Mouse (Mus musculus): ENCODE data around the gene Mfap2.
A peak's percentile ranks its signal among the peaks of the same experiment; 100 is the strongest.

Gene Mfap2

DNA sequence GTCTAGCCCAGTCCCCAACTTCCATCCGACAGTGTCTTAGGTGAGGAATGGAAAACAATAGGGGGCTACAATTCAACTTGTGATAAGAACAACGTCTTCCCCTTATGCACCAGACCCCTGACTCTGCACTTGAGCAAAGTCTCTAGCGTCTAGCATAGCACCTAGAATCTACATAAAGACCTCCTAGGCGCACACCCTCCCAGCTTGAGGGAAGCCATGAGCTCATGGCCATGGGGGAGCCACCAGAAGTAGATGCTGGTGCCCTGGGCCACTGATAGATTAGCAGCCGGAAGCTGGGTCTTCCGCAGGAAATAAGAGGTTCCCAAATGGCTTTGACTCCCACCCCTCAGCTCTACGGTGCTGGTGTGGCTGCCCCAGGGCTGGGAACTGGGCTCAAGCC lies 22.7 kb upstream of the Mfap2 start:
- DNase-seq (ENCODE audit: low read depth, low spot score): no peak

DNA sequence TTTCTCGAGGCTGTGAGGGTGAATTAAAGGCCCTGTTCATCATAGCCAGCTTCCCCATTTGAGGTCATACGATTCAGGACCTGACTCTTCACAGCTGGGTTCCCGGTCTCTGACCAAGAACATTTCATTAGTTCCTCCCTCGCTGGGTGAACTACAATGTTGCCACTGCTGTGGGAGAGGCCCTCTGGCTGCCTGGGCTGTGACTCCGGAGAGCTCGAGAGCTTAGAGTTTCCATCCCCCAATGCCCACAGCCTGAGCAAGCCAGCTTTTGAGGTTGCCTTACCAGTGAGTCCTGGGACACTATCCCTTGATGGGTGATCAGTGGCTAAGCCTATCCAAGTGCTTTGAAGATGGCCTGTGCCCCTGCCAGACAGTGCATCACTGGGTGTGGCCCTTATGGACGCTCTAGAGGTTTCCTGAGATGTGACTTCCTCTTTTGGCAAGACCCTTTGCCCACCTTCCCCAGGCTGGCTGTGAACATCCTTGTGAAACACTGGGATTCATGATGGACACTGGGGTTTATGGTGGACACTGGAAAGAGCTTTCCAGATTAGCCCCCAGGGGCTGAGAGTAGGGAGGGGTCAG lies 21.4 kb upstream of the Mfap2 start:
- DNase-seq (ENCODE audit: low read depth, low spot score): no peak

DNA sequence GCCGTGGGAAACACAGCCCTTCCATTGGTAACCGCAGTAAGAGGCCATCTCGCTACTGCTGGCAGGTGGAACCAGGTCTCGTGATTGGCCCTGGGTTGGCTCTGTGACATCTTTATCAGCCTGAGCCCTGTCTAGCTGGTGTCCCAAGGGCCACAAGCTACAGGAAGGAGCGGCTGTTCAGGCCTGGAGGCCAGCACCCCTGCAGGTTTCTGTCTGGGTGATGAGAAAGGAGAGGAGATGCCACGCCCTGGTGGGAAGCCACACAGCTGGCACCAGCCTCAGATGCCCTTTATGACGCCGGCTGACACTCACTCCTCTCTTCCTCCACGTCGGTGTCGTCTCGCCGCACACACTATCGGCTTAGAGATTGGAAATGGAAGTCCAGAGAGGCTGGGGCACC lies 20.8 kb upstream of the Mfap2 start:
- no peak for DNase-seq (ENCODE audit: low read depth, low spot score)

DNA sequence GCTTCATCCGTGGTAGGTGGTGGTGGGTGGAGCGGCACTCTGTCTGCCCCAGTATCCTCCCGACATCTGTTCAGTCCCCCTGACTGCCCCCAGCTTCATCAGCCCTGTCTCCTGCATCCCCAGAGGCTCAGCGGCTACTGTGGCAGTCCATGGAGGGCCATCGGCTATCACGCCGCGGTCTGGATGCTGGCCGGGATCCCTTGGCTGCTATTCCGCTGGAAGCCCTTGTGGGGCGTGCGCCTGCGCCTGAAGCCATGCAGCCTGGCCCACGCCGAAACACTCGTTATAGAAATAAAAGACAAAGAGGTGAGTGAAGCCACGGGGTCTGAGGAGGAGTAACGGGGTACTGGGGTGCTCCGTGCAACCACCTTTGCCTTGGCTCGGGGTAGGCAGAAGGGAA lies 18.0 kb upstream of the Mfap2 start:
- DNase-seq (ENCODE audit: low read depth, low spot score): no peak

DNA sequence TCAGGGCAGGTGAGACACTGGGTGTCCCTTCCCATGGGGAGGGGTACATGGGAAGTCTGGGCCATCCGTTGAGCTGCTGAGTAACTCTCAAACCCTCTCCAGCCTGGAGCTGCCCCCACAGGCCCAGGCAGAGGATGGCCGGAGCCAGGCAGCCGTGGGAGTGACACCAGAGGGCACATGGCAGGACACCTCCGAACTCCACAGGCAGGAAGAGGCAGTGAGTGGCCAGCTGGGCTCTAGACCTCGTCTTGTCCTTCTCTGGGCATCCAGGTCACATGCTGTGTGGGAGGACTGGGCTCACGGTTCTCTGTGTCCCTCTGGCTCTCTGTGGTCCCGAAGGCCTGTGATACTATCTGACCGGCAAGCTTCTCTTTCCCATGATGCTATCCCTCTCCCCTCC lies 16.4 kb upstream of the Mfap2 start:
- DNase-seq (ENCODE audit: low read depth, low spot score): no peak

DNA sequence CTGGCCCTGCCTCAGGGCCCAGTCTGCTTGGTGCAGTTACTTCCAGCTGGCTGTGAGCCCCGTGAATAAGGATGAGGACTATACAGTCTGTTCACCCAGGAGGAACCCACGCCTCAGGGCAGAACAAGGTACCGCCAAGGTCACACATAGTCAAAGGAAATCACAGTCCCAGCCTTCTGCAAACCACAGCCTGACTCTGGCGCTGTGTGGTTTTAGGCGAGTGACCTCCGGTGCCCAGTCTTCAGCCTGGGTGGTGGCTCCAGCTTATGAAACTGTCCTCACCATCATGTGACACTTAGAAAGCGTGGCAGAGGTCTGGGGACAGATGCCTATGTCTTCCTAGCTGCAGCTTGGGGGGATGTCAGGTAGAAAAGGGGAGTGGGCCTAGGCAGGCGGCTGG lies 14.4 kb upstream of the Mfap2 start:
- DNase-seq (ENCODE audit: low read depth, low spot score): no peak

DNA sequence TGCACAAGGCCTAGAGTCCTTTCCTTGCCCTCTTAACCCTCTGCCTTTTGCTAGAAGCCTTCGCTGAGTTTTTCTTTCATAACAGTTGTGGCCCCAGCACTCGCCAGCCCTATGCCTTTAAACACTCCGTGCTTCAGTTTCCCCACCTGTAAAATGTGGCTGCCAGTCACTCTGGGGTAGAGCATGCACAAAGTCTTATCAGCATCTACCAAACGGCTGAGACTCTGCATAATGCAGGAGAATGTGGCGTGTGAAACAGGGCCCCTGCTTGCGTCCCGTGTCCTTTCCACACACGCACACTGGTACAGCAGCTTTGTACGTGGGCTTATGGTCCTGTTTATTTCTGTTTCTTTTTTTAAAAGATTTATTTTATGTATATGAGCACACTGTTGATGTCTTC lies 13.4 kb upstream of the Mfap2 start:
- no peak for DNase-seq (ENCODE audit: low read depth, low spot score)

DNA sequence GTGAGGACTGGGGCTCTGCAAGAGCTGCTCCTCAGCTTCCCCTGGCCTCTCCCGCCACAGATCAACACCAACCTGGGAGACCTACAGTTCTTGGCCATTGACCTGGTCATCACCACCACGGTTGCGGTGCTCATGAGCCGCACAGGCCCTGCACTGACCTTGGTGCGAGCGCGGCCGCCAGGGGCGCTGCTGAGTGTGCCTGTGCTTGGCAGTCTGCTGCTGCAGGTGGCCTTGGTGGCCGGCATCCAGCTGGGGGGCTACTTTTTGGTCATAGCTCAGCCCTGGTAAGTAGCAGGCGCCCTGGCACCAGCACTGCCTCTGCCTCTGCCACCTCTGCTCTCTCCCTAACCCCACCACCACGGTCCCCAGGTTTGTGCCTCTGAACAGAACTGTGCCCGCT lies 4.2 kb upstream of the Mfap2 start:
- DNase-seq (ENCODE audit: low read depth, low spot score): no peak

DNA sequence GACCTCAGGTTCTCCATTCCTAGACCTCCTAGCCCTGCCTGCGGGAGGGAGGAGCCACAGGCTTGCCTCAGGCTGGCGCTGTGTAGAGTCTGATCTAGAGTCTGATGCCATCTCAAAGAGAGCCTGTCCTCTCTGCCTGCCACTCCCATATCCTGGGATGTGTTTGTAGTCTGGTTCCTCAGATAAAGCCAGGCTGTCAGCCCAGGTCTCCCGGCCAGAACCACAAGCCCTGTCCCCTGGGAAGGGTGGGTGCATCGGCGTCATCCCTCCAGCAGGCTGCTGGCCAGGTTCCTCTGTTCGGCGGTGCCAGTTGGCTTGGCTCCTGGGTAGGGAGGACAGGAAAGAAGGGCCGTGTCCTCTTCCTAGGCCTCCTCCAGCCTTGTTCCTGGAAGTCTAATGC lies 2.2 kb upstream of the Mfap2 start:
- DNase-seq (ENCODE audit: low read depth, low spot score): no peak

DNA sequence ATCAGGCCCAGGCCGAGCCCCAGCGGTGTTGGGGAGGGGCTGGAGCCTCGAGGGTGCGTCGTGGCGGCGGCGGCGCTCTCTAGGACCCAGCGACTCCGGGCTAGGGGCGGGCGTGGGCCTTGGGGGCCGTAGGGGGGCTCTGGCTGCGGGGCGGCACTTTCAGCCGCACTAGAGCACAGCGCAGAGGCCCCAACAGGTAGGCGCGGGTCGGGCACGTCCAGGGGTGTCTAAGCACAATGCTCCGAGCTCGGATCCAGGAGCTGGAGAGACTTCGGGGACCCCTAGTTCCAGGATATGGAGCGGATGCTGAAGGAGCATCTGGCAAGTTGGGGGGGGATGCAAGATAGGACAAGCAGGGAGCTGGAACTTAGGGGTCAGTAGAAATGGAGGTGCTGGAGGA lies 308 bp downstream of the Mfap2 start:
- peak; percentile 62 for DNase-seq (ENCODE audit: low read depth, low spot score)

DNA sequence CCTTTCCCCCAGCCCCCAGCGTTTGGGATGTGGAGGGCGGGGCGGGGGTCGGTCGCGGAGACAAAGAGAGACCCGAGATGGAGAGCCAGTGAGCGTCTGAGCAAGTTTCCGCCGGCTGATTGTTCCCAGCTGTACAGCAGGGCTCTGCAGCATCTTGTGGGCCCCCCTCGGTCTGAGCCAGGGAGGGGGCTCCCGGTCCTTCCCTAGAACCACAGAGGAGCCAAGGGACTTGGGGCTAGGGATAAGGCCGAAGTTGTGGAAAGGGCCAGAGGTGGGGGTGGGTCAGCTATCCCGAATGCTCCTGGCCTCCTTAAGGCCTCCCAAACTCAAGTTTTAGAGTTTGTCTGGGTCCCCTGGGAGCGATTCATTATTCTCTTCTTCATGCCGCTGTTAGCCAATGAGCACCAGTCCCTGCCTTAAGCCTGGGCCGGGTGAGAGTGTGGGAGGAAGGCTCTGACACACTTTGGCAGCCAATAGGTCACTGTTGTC lies 767 bp downstream of the Mfap2 start:
- DNase-seq (ENCODE audit: low read depth, low spot score): peak; percentile 64

DNA sequence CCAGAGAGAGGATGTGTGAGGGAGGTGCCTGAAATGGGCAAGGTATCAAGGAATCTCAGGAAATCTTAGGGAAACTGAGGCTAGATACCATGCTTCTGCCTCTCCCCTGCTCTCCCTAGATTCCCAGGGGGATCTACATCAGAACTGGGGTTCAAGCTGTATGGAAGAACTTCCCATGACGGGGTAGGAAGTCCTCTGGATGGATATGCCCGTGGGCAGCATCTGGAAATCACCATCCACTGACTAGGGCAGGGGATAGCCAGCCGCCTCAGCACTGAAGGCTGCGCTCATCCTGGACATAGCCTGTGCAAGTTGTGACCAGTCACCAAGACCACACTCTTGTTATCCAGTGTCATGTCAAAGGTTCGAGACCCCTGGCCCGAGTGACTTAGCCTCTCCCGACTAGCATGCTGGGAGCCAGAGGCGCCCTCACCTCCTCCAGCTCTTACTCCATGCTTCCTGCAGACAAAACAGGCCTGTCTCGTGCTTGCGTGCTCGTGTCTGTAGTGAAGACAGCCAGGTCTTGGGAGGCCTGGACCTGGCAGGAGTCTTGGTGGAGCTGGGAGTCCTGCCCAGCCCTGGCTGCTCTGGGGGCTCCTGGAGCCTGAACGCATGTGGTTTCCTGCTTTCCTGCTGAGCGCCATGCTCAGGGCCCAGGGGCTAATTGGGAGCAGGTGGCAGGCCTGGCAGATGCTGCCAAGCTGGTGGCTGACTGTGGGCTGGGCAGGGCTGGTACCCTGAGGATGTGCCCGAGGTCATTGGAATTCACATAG lies 1.5 kb downstream of the Mfap2 start:
- peak; percentile 43 for DNase-seq (ENCODE audit: low read depth, low spot score)

DNA sequence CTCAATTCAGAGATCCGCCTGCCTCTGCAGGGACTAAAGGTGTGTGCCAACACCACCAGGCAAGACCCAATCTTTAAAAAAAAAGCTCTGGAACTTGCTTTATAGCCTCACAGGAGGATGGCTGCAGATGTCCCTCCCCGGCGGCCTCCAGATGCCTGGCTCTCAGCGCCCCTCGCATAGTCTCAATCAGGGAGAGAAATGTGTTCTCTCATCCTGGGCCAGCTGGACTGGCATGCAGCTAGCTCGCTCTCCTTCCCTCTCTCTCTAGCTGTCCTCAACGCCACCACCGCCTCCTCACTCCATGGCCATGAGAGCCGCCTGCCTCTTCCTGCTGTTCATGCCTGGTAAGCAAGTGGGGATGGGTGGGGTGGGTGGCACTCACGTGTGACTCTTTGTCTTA lies 2.3 kb downstream of the Mfap2 start:
- DNase-seq (ENCODE audit: low read depth, low spot score): no peak

DNA sequence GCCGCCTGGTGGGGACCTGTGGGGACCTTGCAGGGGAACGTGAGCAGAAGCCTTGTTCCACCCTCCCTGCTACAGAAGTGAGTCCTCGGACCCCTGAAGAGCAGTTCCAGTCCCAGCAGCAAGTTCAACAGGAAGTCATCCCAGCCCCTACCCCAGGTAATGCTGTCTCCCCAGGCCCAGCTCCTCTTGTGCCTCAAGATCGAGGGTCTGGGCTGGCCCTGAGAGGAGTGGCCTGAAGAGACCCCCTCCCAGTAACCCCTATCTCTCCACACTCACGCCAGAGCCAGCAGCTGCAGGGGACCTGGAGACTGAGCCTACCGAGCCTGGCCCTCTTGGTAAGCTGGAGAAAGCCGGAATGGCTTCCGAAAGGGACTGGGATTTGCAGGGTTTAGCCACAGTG lies 3.9 kb downstream of the Mfap2 start:
- DNase-seq (ENCODE audit: low read depth, low spot score): no peak

DNA sequence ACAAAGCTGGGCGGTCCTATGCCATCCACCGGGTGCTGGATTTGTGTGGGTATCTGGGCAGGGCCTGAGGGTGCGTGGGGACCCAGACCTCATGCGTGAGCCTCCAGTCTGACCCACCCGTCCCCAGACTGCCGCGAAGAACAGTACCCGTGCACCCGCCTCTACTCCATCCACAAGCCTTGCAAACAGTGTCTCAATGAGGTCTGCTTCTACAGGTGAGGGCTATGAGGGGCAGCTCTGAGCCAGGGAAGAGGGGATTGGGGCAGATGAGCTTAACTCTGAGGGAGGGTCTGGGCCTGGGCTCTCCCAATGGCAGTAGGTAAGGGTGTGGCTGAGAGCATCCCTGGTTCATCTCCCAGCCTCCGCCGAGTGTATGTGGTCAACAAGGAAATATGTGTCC lies 4.6 kb downstream of the Mfap2 start:
- DNase-seq (ENCODE audit: low read depth, low spot score): no peak

DNA sequence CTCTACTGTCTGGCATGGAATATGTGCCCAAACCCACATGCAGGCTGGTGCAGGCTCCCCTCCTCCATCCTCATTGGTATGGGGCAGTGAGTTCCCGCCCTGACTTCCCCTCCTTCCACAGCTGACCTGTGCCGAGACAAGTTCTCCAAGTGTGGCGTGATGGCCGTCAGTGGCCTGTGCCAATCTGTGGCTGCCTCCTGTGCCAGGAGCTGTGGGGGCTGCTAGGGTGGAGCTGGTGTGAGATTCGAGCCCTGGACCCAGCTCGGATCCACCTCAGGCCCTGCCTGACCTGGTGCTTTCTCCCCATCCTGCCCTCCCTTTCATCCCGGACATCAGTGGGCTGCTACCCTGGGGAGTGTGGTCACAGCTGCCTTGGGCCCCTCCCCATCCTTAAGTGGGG lies 5.1 kb downstream of the Mfap2 start:
- no peak for DNase-seq (ENCODE audit: low read depth, low spot score)

DNA sequence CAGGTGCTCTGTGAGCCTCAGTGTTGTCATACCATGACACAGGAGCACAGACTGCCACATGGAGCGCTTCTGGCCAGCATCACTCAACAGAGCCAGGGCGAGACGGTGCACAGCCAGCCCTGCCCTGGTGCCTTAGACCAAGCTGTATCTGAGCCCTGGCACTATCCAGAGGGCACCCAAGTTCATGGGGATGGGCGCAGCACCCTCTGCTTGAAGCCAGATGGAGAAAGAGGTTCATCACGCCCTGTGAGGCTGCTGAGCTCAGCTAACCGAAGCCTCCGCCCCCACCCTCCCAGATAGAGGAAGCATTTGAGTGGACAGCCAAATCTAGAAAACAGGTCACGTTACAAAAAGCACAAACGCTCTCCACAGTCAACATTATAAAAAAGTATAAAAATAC lies 6.1 kb downstream of the Mfap2 start:
- no peak for DNase-seq (ENCODE audit: low read depth, low spot score)

DNA sequence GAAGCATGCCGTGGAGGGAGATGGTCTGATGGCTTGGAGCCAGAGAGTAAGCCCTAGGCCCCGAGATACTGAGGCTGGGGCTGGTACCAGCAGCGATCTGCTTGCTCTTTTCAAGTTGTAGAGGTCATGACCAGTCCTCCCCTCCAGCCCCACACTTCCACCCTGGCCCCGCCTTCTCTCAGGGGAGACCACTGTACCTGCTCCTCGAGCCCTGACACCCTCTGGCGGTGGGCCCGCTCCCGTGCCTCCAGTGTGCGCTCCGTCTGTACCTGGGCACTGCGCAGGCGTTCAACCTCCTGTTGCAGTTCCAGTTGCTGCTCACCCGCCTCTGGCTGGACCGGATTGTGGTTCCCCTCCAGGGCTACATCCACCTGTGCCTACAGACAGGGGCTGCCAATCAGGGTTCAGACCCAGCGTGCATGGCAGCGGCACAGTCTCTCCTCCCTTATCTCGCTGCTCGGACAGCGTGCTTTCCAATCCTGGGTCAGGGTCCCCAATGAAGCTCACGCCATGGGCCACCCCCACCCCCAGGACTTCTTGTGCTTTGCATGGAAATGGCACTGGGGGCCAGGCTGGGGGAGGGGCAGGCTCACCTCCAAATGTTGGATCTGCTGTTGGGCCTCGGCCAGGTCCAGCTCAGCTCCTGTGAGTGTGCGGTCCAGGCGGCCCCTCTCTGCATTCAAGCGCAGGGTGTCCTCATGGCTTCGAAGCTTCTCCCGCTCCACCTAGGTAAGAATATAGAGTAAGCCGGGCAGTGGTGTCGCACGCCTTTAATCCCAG lies 7.6 kb downstream of the Mfap2 start:
- no peak for DNase-seq (ENCODE audit: low read depth, low spot score)

DNA sequence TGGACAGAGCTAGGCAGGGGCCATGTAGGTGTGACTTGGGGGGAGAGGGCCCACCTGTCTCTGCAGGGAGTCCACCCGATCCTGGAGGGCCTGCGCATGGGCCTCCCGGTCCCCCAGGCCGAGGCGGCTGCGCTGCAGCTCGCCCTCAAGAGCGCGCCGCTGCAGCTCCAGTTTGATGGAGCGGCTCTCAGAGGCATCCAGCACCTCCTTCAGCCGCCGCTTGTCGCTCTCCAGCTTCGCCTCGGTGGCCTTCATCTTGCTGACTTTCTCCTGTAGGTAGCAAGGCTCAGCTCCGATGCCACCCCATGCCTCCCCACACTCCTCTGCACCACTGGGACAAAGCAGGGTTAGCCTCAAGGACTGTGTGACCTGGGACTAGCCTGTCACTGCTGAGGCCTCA lies 10.0 kb downstream of the Mfap2 start:
- DNase-seq (ENCODE audit: low read depth, low spot score): no peak

DNA sequence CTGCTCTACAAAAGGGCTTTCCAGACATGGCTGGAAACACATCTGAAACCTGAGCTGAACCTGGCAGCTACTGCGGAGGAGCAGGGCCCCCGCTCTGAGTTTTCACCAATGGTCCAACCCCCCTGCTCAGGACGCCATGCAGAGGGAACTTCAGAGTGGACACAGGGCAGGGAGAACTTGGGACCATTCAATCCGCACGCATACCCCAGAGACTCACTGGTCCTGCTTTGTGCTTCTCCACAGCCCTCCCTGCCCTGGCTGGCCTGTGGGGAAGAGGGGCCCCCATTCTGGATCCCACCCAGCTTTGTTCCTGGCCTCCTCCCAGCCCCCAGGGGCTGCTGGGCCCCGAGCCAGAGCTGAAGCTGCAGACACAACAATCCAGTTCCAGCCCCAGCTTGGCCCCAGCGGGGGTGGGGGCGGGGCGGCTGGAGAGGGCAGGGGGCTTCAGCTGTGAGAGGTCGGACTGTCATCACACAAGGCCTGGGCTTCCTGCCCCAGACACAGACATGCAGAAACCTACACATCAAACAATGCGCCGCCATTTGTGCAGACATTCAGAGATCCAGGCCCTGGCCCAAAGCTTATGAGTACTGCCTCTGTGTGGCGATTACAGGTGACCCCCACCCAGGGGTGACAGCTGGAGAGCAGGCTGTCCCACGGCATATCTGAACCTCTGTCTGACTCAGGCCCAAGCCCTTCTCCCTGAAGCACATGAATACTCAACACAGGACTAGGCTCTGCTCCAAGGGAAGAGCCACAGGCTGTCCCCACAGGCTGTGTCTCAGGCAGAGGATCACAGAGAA lies 10.8 kb downstream of the Mfap2 start:
- peak; percentile 32 for DNase-seq (ENCODE audit: low read depth, low spot score)

DNA sequence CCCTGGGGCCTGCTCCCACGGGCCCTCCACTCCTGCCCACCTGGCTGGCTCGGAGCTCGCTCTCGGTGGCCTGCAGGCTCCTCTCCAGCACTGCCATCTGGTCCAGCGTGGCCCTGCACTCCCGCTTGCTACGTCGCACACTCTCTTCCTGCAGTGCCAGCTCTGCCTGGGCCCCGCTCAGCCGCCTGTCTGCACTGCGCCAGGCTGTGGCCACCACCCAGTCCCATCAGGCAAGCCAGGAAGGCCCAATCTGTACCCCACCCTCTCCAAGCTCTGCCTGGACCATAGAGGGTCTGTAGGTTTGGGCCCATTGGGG lies 11.4 kb downstream of the Mfap2 start:
- DNase-seq (ENCODE audit: low read depth, low spot score): no peak

DNA sequence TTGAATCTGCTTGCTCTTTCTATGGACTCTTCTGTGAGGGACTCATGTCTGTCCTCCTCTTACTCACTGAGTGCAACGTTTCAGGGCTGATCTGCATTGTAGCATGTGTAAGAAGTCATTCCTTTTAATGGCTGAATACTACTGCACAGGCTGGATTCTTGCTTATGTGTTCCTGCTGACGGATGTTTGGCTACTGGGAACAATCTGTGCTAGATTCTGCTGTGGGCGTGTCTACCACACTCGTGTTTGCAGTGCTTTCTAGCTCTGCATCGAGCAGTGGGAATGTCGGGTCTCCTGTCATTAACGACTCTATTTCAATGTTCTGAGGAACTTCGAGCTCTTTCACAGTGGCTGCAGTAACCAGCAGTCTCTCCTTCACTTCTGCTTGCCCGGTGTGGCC lies 13.8 kb downstream of the Mfap2 start:
- DNase-seq (ENCODE audit: low read depth, low spot score): no peak

Data from forelimb bud, embryonic 11.5 days (tissue).